Mouse (Mus musculus): ENCODE data around the gene Dlg5.

Gene Dlg5

DNA sequence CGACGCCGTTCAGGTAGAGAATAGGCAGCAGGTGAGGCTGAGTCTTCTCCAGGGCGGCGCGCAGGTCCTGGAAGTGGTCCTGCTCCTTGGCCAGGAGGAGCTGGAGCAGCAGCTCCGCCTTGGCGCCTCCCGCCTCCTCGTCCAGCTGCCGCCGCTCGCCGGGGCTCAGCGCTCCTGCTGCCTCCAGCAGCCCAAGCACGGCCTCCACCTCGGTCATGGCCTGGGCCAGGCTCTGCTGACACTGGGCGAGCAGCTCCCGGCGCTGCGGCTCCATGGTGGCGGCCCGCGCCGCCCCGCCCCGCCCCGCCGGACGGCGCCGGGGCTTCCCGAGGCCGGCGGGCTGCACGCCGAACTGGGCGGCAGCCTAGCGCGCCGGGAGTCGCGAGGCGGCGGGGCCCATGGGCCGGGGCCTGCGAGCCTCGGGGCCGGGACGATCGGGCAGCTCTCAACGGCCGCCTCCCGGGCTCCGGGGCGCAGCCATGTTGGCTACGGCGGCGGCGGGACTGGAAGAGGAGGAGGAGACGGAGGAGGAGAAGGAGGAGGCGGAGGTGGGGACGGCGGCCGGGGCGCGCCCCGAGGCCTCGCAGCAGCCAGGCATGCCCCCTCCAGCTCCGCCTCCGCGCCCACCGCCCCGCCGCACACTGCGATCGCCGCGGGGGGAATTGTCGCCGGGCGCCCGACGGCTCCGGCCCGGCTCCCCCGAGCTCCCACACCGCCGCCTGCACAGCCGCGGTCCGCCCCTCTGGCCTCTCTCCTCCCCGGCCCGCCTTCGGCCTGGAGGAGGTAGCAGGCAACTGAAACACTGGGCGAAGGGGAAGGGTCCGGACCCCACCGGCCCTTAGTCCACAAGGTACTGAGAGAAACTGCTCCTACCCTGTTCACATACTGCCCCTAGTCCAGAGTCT lies at the start of gene Dlg5:
Gene Dlg5 (minus strand): TSS at position 744 of the 905 bp plus-strand sequence.
- peak in 1 of 2 experiments; percentile 65 for DNase-seq (ENCODE audit: low spot score in 2 of 2)

DNA sequence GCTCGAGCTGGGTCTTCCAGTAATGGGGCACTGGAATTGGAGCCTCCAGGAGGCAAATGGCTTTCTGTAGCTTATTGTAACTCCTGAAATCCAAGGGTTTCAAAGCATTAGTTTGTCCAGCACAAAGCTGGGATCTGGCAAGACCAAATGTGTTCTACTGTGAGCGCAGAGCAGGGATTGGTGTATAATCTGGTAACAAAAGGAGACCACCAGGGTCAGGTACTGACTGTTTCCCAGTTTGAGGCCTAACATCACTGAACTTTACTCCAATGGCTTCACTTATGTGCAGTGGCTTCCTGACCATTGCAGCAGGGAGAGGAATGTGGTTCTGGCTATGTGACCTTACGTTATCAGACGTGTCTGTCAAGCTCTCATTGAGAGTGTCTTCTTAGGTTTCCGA lies 47.9 kb upstream of the Dlg5 start:
- no peak for DNase-seq (ENCODE audit: low spot score in 2 of 2)

DNA sequence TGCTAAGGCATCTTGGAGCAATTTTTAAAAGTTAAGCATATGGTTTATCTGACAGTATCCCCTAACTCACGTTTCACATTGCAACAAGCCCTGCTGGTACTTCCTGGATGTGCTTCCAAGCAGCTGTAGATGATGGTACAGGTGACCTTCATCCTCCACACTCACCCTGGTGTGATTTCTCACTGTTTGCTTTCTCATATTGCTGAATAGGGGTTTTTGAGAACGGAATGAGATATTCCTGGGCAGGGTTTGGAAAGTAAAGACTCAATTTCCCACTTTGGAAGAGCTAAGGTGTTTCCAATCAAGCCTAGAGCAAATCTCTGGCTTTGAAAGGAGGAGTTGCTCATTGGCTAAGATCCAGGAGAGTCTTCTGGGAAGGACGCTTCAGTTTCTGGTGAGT lies 47.2 kb upstream of the Dlg5 start, which contains the start of gene E330034G19Rik:
Gene E330034G19Rik (plus strand): TSS at position 301 of the 400 bp plus-strand sequence.
- peak in 1 of 2 experiments; percentile 15 for DNase-seq (ENCODE audit: low spot score in 2 of 2)

DNA sequence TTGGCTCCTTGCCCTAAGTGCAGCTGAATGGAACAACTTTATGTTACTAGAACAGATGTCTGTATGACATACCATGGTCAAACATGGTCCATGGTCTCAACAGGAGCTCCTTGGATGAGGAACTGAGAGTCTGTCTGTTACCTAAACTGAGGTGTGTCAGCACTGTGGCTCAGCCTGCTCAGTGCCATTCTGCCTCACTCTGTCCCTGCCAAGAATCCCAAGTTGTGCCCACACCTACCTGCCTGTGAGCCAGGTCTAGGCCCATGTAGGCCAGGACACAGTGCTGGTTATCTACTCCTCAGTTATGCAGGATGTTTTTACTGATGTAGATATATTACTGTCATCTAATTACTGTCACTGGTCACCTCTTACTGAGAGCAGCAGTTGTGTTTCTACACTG lies 45.0 kb upstream of the Dlg5 start:
- peak in 1 of 2 experiments; percentile 19 for DNase-seq (ENCODE audit: low spot score in 2 of 2)

DNA sequence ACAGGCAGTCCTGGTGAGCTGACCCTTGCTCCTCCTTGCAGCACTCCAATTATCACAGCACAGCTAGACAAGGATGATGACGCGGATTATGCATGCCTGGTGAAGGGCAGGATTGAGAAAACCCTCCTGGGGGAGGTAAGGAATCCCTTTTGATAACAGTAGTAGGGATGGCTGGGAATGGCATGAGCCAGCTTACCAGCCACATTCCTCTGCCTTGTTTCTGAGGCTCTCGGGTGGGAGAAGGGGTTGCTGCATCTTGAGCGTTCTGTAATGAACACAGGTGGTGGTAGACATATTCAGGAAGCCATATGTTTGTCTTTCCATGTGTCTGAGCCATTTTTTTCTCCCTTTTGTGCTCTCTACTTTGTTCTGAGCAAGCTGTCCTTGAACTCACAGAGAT lies 40.4 kb upstream of the Dlg5 start:
- DNase-seq (ENCODE audit: low spot score in 2 of 2), result no peak

DNA sequence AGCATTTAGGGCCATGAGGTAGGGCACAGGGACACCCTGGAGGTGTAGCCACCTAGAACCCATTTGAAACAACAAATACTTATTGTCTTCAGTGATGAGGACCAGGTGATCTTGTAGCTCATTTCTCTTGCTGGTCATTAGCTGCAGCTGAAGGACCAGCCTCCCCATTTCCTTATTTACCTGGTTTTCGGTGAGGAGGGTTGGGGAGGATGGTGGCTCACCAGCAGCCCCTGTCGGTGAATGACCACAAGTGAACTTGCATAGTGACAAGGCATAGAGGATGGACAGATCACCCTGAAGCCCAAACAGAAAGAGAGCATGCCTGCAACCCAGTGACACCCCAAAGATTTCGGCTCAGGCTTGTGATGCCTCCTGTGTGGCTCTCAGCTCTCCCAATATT lies 36.6 kb upstream of the Dlg5 start:
- DNase-seq (ENCODE audit: low spot score in 2 of 2), result no peak

DNA sequence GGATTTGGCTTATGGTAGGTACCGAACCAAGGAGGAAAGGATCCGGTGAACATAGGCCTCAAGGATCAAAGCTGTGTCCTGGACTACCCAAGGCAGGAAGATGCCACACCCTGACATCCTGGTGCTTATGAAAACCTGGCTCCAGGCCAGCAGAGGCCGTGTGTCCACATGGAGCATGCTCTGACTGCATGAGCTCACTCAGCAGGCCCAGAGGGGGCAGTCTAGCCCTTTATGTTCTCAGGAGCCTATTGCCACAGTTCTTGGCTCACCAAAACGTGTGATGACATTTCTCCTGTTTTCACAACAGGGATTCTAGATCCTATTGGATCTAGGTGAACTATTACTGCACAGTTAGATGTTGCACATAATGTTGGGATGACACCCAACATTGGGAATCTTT lies 35.6 kb upstream of the Dlg5 start:
- no peak for DNase-seq (ENCODE audit: low spot score in 2 of 2)

DNA sequence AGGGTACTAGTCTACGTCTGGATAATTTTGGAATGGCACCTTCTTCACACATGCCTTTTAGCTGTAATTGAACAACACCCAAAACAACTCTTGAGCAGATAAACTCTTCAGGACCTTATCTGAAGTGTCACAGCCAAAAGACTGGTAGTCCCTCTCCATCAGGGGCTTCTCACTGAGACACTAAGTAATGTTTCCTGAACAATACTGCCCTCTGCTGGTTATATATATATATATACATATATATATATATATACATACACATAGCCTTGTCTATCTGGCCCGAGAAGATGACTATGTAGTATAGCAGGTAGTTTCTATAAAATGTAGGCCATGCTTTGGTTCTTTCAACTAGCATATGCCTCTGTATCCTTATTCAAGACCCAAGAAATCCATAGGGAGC lies 29.8 kb upstream of the Dlg5 start:
- DNase-seq (ENCODE audit: low spot score in 2 of 2), result no peak

DNA sequence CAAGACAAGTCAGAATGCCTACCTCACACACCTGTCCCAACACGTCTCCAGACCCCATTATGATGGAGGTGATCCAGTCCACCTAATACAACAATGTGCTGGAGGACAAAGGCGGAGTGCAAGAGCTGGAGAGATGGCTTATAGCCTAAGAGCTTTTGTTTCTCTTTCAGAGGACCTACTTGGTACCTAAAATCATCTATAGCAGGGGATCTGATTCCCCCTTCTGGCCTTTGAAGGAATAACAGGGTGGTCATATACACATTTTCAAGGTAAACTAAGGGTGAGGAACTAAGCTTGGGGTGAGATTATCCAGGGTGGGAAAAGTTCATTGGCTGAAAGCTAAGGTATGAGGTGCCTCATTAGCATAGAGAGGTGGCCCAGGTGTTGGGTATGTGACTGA lies 27.9 kb upstream of the Dlg5 start:
- DNase-seq (ENCODE audit: low spot score in 2 of 2), result no peak

DNA sequence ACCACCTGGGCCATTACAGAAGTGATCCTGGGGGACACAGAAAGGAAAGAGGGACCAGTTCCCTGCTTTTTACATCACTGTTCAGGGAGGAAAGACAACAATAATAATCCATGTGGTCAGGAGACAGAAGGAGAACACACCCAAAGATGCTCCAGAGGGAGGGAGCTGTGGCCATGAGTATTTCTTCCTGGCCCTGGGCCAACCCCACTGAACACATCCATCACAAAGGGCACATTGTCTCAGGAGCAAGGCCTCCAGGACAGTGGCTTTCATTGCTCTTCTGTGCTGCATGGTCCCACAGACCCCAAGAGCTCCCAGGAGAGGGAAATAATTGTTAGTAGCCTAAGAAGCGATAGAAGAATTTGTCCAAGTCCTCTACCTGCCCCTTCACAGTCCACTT lies 23.9 kb upstream of the Dlg5 start:
- no peak for DNase-seq (ENCODE audit: low spot score in 2 of 2)

DNA sequence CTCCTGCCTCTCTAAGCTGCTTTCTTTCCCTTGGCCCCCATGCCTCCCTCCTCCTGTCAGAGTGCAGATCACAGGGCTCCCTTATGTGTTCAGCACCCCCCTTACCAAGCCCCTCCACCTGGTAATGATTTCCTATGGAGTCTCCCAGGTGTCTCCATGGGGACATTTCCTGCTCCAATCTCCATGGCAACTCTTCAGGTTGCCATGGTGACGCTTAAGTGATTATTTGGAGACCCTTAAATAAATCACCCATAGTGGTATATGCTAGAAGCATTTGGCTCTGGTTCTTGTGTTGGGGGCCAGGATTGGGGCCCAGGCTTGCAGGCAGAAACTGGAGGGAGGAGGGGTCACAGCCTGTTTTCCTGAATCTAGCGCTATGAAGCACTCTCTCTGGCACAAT lies 17.2 kb upstream of the Dlg5 start:
- no peak for DNase-seq (ENCODE audit: low spot score in 2 of 2)

DNA sequence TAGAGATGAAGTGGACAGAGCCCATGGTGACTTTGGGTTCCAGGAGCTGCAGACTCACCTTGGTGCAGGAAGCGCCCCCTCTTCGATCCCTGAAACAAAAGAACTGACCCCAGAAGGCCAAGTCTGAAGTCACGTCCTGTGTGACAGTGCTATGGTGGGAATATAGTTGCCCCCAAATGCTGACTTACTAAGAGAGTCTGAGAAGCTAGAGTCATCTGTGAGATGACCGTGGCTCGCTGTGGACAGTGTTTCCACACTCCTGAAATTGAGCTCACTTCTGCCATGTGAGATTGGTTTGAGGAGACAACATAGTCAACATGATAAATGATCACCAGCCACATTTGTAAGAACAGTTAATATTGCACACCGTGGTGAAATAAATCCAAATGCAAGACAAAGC lies 16.7 kb upstream of the Dlg5 start:
- DNase-seq (ENCODE audit: low spot score in 2 of 2), result no peak

DNA sequence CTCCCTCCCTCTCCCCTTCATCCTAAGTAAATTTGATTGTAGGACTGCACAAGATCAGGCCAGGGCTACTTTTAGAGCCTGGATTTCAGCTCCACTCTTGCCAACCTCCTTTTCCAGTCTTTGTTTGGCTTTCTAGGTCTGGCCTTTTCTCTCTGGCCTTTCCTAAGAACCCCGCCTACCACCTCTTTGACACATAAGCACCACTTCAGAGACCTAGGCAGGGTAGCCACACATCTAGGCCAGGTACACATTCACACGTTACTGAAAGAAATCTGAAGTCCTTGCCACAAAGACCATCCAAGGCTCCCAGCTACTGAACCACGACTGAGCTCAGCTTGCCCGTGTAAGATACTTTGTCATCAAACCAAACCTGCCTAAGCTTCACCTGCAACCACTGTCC lies 14.7 kb upstream of the Dlg5 start:
- no peak for DNase-seq (ENCODE audit: low spot score in 2 of 2)

DNA sequence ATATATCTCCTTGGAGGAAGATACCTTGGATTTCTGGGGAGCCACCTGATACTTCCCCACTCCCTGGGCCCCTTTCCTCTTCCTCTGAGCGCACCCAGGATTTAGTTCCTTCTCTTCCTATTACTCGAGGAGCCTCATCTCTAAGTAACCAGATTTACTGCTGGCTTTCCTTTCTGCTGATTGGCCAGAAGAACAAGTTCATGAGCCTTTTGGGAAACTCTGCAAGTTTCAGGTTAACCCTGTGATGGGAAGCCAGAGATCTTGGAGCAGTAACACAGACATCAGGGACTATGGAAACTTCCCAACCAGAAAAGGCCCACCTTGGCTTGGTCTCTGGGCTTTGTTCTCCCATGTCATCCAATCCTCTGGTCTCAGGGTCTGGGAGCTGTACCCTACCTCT lies 10.2 kb upstream of the Dlg5 start:
- no peak for DNase-seq (ENCODE audit: low spot score in 2 of 2)

DNA sequence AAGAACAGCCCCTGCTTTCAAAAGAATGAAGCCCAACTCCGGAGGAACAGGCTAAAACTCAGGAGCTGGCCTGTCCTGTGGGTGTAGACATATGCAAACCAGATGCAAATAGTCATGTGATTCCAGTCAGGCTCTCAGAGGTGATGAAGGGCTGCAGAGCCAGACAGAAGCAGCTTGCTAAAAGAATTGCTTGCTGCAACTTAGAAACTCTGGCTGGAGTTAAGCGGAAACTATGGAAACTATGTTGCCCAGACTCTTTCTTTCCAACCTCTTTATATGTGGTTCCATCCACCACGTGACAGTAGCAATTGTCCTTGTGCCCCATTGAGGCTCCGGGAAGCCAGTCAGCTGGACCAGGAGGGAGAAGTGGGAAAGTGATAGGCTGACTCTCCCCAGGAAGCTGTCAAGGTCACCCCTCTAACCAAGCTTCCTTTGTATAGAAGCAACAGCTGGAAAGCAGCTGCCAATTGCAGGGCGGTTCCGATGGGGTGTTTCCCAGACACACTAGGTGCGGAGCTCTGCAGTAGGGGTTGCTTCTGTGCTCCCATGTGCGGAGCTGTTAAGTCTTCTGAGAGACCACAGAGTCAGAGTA lies 8.0 kb upstream of the Dlg5 start:
- DNase-seq (ENCODE audit: low spot score in 2 of 2), result no peak

DNA sequence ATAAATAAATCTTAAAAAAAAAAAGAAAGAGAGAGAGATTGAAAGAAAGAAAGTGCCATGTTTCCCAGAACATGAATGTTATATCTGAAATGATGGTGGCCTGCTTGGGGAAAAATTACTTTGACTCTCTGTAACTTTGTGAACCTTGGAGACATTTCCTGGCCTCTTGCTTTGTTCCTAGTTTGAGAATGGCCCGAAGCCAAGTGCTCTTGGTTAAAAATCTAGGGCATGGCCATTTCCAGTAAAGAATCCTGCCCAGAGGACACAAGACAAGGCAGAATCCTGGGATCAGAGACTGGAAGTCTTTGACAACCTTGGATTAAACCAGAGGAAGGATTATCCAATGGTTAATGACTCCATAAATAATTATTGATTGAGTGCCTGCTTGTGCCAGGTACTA lies 5.6 kb upstream of the Dlg5 start:
- no peak for DNase-seq (ENCODE audit: low spot score in 2 of 2)

DNA sequence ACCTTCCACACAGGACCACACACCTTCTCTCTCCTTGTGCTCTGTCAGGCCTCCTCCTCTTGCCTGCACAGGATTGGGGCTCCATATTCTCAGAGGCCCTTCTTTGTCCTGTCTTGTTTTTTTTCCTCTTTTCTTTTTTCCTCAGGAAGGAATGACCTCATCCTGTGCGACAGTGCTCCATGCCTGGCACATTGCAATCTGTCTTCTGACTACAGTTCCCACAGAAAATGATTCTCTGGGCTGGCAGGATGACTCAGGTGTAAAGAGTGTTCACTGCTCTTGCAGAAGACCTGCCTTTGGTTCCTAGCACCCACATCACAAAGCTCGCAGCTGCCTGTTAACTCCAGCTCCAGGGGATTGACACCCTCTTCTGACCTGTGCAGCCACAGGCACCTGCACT lies 4.2 kb upstream of the Dlg5 start:
- DNase-seq (ENCODE audit: low spot score in 2 of 2), result no peak

DNA sequence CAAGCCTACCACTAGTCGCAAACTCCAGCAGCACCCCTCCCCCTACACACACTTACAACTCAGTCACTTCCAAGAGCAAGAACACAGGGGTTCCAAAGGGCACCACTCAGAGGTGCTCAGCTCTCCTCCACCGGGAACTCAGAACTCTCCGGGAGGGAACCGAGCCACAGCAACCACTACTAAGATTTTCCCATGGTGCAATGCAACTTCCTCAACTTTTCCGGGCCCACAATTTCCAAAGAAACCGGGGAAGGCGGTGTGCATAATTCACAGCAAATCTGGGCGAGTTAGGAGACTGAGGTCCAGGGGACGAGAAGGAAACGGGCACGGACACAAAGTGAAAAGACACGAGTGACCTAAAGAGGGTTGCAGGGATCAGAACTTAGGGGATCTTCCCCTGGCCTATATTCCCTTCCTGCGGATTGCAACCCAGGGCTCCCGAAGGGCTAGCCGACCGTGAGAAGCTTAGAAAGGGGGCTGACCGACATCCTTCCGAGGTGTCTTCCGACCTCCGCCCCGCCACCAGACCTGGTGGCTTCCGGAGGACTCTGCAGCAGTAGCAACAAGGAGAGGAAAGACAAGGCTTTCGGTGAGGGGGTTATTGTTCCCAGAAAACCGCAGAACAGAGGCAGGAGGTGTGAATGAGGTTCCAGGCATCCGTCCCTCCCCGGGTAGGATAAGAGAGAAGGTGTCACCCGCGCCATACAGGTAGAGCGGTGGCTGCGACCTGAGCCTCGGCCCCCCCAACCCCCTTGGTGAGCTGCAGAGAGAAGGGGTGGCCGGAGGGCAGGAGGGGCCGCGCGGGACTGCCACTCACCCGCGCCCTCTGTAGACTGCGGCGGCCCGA lies 1.2 kb downstream of the Dlg5 start:
- DNase-seq (ENCODE audit: low spot score in 2 of 2), result no peak

DNA sequence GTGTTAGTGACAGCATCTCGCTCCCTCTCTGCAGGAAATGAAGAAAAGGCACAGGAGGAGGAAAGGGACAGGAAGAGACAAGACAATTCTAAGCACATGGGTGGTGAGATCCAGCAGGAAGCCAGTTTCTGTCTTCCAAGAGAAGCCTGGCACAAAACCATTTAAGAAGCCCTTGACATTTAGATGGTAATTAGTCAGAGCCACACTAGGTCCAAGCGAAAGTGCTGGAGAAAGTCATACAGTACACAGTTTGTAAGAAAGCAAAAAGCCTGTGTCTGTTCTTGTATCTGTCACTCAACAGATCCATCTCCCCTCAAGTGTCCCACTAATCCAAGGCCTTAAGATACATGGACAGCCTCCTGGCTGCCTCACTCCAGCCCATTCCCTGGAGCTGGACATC lies 3.7 kb downstream of the Dlg5 start:
- no peak for DNase-seq (ENCODE audit: low spot score in 2 of 2)

DNA sequence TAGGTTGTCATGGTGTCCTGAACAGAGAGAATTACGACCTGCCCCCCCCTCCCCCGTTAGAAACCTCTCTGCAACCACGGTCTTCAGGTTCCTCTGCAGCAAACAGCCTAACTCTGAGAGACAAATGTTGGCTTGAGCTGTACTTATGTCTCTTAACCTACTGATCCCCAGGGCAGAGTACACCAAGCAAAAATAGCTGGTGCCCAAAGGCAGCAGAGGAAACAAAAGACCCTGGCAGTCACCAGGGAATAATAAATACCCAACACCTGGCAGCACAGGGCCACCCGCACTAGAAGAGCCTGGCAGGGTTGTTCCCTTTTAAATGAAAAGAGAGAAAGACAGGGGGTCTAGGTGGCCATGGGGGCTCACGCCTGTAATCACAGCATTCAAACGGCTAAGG lies 4.9 kb downstream of the Dlg5 start:
- DNase-seq (ENCODE audit: low spot score in 2 of 2), result no peak

DNA sequence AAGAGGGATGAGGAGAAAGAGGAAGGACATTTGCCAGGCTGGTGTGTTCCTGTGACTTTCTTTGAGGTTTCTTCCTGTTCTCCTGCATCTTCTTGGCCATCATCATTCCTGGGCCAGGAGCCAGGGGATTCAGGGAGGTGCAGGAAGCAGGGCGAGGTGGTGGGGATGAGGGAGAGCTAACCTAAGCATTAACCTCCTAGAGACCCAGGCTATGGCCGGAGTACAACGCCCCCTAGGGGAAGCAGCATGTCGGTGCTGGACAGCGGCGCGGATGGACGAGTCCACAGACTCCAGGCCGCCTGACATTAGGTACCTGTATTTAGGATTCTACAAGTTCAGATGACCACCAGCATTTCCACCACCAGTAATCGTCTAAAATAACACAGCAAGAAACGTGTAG lies 6.1 kb downstream of the Dlg5 start:
- no peak for DNase-seq (ENCODE audit: low spot score in 2 of 2)

DNA sequence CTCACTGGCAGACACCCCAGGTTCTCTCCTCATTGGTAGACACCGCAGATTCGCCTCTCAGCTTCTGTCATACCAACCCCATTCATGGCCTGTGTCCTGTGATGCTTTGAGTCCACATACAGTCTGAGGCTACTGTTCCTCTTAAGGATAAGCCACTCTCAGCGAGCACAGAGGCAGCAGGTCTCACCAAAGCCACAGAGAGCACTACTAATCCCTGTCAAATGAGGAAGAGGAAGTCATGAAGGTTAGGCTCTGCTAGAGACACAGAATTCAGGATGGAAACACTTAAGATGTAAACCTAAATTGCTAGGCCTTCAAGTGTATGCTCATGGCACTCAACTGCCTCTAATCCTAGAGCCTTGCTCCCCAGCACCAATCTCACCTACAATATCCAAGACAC lies 9.8 kb downstream of the Dlg5 start:
- DNase-seq (ENCODE audit: low spot score in 2 of 2), result no peak

DNA sequence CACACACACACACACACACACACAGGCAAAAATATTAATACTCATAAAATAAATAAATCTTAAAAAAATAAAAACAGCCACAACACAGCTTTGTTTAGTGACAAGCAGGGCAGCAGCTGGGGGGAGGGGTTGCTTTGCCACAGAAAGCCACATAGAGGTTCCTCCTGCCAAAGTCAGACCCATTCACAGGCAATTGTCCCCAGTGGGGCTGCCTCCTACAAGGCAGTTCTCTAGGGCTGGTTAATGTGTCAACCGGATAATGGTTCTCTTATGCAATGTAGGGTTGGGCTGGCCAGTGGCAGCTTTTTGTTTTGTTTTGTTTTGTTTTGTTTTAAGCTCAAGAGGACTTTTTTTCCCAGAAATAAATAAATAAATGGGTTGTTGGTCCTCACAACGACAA lies 11.3 kb downstream of the Dlg5 start:
- no peak for DNase-seq (ENCODE audit: low spot score in 2 of 2)

All from spleen, postnatal 4 days (tissue).